ENCODE assay signal across 11 mouse cellular contexts in the genomic region with DNA sequence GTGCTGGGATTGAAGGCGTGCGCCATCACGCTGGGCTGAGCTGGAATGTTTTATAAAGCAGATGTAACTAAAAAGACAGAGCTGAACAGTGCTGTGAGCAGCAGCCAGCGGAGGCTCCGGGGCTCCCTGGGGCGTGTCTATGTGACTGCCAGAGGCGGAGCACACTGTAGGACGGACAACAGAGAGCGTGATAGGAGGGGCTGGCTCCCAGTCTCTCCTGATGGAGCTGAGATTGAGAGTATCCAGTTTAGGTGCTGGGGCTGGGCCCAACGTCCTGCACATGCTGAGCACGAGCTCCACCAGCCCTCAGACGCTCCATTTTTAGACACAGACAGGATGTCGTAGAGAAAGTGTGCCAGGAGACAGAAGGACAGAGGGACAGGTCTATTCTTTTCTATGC. TPM values are rescaled to one million over a fixed set of nuclear protein-coding genes. Genes with fewer than 3 reads are reported as not detected.
DNase-seq lines count a peak whose midpoint lies in the region; ATAC-seq lines count a peak whose summit lies in the region.
"Had no signal": no experiment of that assay in that cellular context is flagged by ENCODE, and none has a peak within 500 bp of the region (broad histone marks: within the 10 kb centered on the region; RNA-seq: fewer than 3 reads in every experiment).

No protein-coding gene starts in this region.

- WGBS in kidney, embryonic 15.5 days: 42% methylated on average over 13 of the region's 13 CpGs
- 13% methylated on average over 13 of the region's 13 CpGs for WGBS in heart, embryonic 14.5 days
- WGBS in limb, embryonic 15.5 days: 49% methylated on average over 13 of the region's 13 CpGs

- H3K27me3 ChIP-seq in kidney, embryonic 15.5 days: no peaks in the 10 kb centered on the region
- no peaks in the 10 kb centered on the region for H3K27me3 ChIP-seq in heart, embryonic 14.5 days (ENCODE audit: control insufficient read depth, insufficient read depth, low read length)
- H3K27me3 ChIP-seq in limb, embryonic 15.5 days: no peaks in the 10 kb centered on the region
- H3K27me3 ChIP-seq: midbrain, embryonic 12.5 days; Patski had no signal

- no peaks in the 10 kb centered on the region for H3K9me3 ChIP-seq in kidney, embryonic 15.5 days (replicated peaks)
- H3K9me3 ChIP-seq in heart, embryonic 14.5 days (ENCODE audit: control insufficient read depth, low read length): no peaks in the 10 kb centered on the region
- H3K9me3 ChIP-seq in limb, embryonic 15.5 days: no peaks in the 10 kb centered on the region
- H3K9me3 ChIP-seq: midbrain, embryonic 12.5 days had no signal

- no peak overlapping the region for H3K4me3 ChIP-seq in kidney, embryonic 15.5 days (replicated peaks)
- H3K4me3 ChIP-seq in heart, embryonic 14.5 days (ENCODE audit: control insufficient read depth in 1 of 2, insufficient read depth in 1 of 2, low read depth in 1 of 2, low read length in 2 of 2): no peak overlapping the region
- no peak overlapping the region for H3K4me3 ChIP-seq in limb, embryonic 15.5 days
- H3K4me3 ChIP-seq: midbrain, embryonic 12.5 days had no signal

- H3K4me2 ChIP-seq in kidney, embryonic 15.5 days: no peak overlapping the region
- H3K4me2 ChIP-seq in heart, embryonic 14.5 days (ENCODE audit: low read length): no peak overlapping the region; the same call in 1 of the 2 replicates
- no peak overlapping the region for H3K4me2 ChIP-seq in limb, embryonic 15.5 days
- H3K4me2 ChIP-seq: midbrain, embryonic 12.5 days had no signal

- DNase-seq in kidney, adult 9 months: no peak
- no peak for DNase-seq in thymus, postnatal 4 days
- DNase-seq in cerebellum, adult 11 months: no peak
- no peak for DNase-seq in spleen, postnatal 36 days (ENCODE audit: low spot score in 2 of 2)
- DNase-seq: thymus, postnatal 25 days had no signal

- H3K36me3 ChIP-seq in kidney, embryonic 15.5 days: peaks cover 74% of the 10 kb centered on the region
- peaks cover 56% of the 10 kb centered on the region for H3K36me3 ChIP-seq in heart, embryonic 14.5 days (ENCODE audit: control insufficient read depth, insufficient read depth, low read length)
- H3K36me3 ChIP-seq in limb, embryonic 15.5 days: peaks cover 90% of the 10 kb centered on the region

- peak; percentile 84 for ATAC-seq in kidney, embryonic 15.5 days (replicated peaks; ENCODE audit: low FRiP score)
- peak; percentile 69 for ATAC-seq in common myeloid progenitor, adult 5-6 weeks (replicated peaks; ENCODE audit: low read depth, poor library complexity, severe bottlenecking)
- peak; percentile 64 for ATAC-seq in heart, embryonic 14.5 days (ENCODE audit: insufficient number of reproducible peaks, insufficient read depth, low FRiP score, low read depth)
- peak; percentile 56 for ATAC-seq in limb, embryonic 15.5 days (ENCODE audit: insufficient number of reproducible peaks, low FRiP score, low TSS enrichment, low read depth)
- ATAC-seq: Patski had no signal

- peak overlapping the region; percentile 72 for H3K27ac ChIP-seq in kidney, embryonic 15.5 days
- H3K27ac ChIP-seq in heart, embryonic 14.5 days (replicated peaks in 1 of 2; ENCODE audit: control insufficient read depth in 1 of 2, insufficient read depth in 1 of 2, low read depth in 2 of 2, low read length in 2 of 2): peak overlapping the region; percentile 19 to 53; a peak in 3 of 4 replicates
- H3K27ac ChIP-seq in limb, embryonic 15.5 days: peak overlapping the region; percentile 47
- H3K27ac ChIP-seq: midbrain, embryonic 12.5 days had no signal

- H3K4me1 ChIP-seq in kidney, embryonic 15.5 days: peaks cover 38% of the 10 kb centered on the region
- H3K4me1 ChIP-seq in heart, embryonic 14.5 days (ENCODE audit: control insufficient read depth in 2 of 2, insufficient read depth in 2 of 2, low read length in 2 of 2): peaks cover 14 to 16% of the 10 kb centered on the region in 2 experiments
- H3K4me1 ChIP-seq in limb, embryonic 15.5 days: peaks cover 12% of the 10 kb centered on the region
- H3K4me1 ChIP-seq: midbrain, embryonic 12.5 days had no signal

- no peak overlapping the region for H3K9ac ChIP-seq in kidney, embryonic 15.5 days
- H3K9ac ChIP-seq in heart, embryonic 14.5 days (ENCODE audit: low read length): 0 out of 2 replicates have a peak overlapping the region, but pooled peaks have one; percentile 16
- no peak overlapping the region for H3K9ac ChIP-seq in limb, embryonic 15.5 days
- H3K9ac ChIP-seq: midbrain, embryonic 12.5 days had no signal

RNA-seq across cellular contexts. Expression of a gene that starts 29.9 kb away (rescaled TPM):
- 1.7 and 3.3 TPM in 2 replicates for polyA plus RNA-seq in kidney, embryonic 15.5 days (2015; fragmentation: Nextera tagmentation; extraction: Ambion mirVana)
- total RNA-seq in common myeloid progenitor, adult 5-6 weeks (2017): not detected in 2 replicates
- polyA plus RNA-seq in heart, embryonic 14.5 days (2014; fragmentation: Nextera tagmentation; extraction: Ambion mirVana): 0.70 and 0.81 TPM in 2 replicates
- 21.7 and 25.1 TPM in 2 replicates for polyA plus RNA-seq in limb, embryonic 15.5 days (2015; fragmentation: Nextera tagmentation; extraction: Ambion mirVana)

RNA-seq across cellular contexts. Expression of a gene that starts 42.1 kb away (rescaled TPM):
- 99.8 and 111 TPM in 2 replicates for polyA plus RNA-seq in kidney, embryonic 15.5 days (2015; fragmentation: Nextera tagmentation; extraction: Ambion mirVana)
- total RNA-seq in common myeloid progenitor, adult 5-6 weeks (2017): 115 and 119 TPM in 2 replicates
- polyA plus RNA-seq in heart, embryonic 14.5 days (2014; fragmentation: Nextera tagmentation; extraction: Ambion mirVana): 71.7 and 73.0 TPM in 2 replicates
- 112 and 122 TPM in 2 replicates for polyA plus RNA-seq in limb, embryonic 15.5 days (2015; fragmentation: Nextera tagmentation; extraction: Ambion mirVana)

RNA-seq across cellular contexts. Expression of a gene that starts 49.5 kb away (rescaled TPM):
- polyA plus RNA-seq in kidney, embryonic 15.5 days (2015; fragmentation: Nextera tagmentation; extraction: Ambion mirVana): 51.2 and 72.2 TPM in 2 replicates
- not detected in 2 replicates for total RNA-seq in common myeloid progenitor, adult 5-6 weeks (2017)
- 31.2 and 34.2 TPM in 2 replicates for polyA plus RNA-seq in heart, embryonic 14.5 days (2014; fragmentation: Nextera tagmentation; extraction: Ambion mirVana)
- polyA plus RNA-seq in limb, embryonic 15.5 days (2015; fragmentation: Nextera tagmentation; extraction: Ambion mirVana): 328 and 370 TPM in 2 replicates

RNA-seq across cellular contexts. Expression of a gene that starts 56.6 kb away (rescaled TPM):
- 52.4 and 65.0 TPM in 2 replicates for polyA plus RNA-seq in kidney, embryonic 15.5 days (2015; fragmentation: Nextera tagmentation; extraction: Ambion mirVana)
- total RNA-seq in common myeloid progenitor, adult 5-6 weeks (2017): 0.97 and 3.2 TPM in 2 replicates
- 29.4 and 31.2 TPM in 2 replicates for polyA plus RNA-seq in heart, embryonic 14.5 days (2014; fragmentation: Nextera tagmentation; extraction: Ambion mirVana)
- polyA plus RNA-seq in limb, embryonic 15.5 days (2015; fragmentation: Nextera tagmentation; extraction: Ambion mirVana): 146 and 148 TPM in 2 replicates
